Mouse (Mus musculus): ENCODE measurements around the gene Zfp617.
"Not testable (repeated sequence)": the region's sequence is repeated elsewhere in the genome, so short reads cannot be mapped to it uniquely, and the experiment has no call there.

The Zfp617 gene

GRCm38 (mm10) chr8:71952489-71952888 is 44.1 kb downstream of the Zfp617 start:
- no peak for DNase-seq (ENCODE audit: low read depth)

- not testable (repeated sequence) for DNase-seq (ENCODE audit: low read depth)
These were observed 44.7 kb downstream of the Zfp617 start for GRCm38 (mm10) chr8:71952961-71953700.

GRCm38 (mm10) chr8:71954666-71955065 is 46.2 kb downstream of the Zfp617 start:
- DNase-seq (ENCODE audit: low read depth): no peak

- no peak for DNase-seq (ENCODE audit: low read depth)
These were observed 52.0 kb downstream of the Zfp617 start for GRCm38 (mm10) chr8:71960483-71960882.

GRCm38 (mm10) chr8:71961796-71962195 is 53.4 kb downstream of the Zfp617 start:
- no peak for DNase-seq (ENCODE audit: low read depth)

- no peak for DNase-seq (ENCODE audit: low read depth)
These were observed 55.6 kb downstream of the Zfp617 start for GRCm38 (mm10) chr8:71964051-71964450.

- no peak for DNase-seq (ENCODE audit: low read depth)
These were observed 56.7 kb downstream of the Zfp617 start for GRCm38 (mm10) chr8:71965166-71965565.

- DNase-seq (ENCODE audit: low read depth): peak; percentile 38
These were observed 58.0 kb downstream of the Zfp617 start for GRCm38 (mm10) chr8:71966411-71966810.

GRCm38 (mm10) chr8:71967261-71967660 is 58.8 kb downstream of the Zfp617 start:
- no peak for DNase-seq (ENCODE audit: low read depth)

GRCm38 (mm10) chr8:71968100-71968499 is 59.7 kb downstream of the Zfp617 start:
- DNase-seq (ENCODE audit: low read depth): no peak

- no peak for DNase-seq (ENCODE audit: low read depth)
These were observed 60.2 kb downstream of the Zfp617 start for GRCm38 (mm10) chr8:71968636-71969035.

- DNase-seq (ENCODE audit: low read depth): peak; percentile 40
These were observed 63.5 kb downstream of the Zfp617 start for GRCm38 (mm10) chr8:71971945-71972344.

- DNase-seq (ENCODE audit: low read depth): no peak
These were observed 65.8 kb downstream of the Zfp617 start for GRCm38 (mm10) chr8:71974211-71974610.

- DNase-seq (ENCODE audit: low read depth): no peak
These were observed 72.6 kb downstream of the Zfp617 start for GRCm38 (mm10) chr8:71981032-71981431.

GRCm38 (mm10) chr8:71981456-71981855 is 73.0 kb downstream of the Zfp617 start:
- no peak for DNase-seq (ENCODE audit: low read depth)

Data from induced T-regulatory cell, adult 2 months (primary cell).